Mouse (Mus musculus) gastrocnemius, adult 2 months (tissue): ENCODE results near the gene Ddt. TPM values are rescaled to one million over a fixed set of nuclear protein-coding genes. Genes with fewer than 3 reads are reported as not detected.
A peak's percentile ranks its signal among the peaks of the same experiment; 100 is the strongest.

Experiments used
- DNase-seq: peaks from one replicate; pipeline ENCODE4 v3.0.0; 2022
- H3K27ac ChIP-seq: fragments of 200-600 bp; 2 replicates; pipeline ENCODE4 v1.8.1; 2022; ENCODE audit warnings: mild to moderate bottlenecking
- H3K4me3 ChIP-seq: fragments of 200-600 bp; 2 replicates; pipeline ENCODE4 v1.8.1; 2022; ENCODE audit warnings: mild to moderate bottlenecking, moderate library complexity
- CTCF ChIP-seq: fragments of 200-600 bp; IDR thresholded peaks from 2 replicates; pipeline ENCODE4 v1.8.1; 2022; ENCODE audit warnings: antibody characterized with exemption, mild to moderate bottlenecking, moderate library complexity
- intact Hi-C: fragments of 180-260 bp; cut with DNase I; formaldehyde crosslinking; loops from one replicate; pipeline ENCODE4 v1.15.1; 2025
- total RNA-seq, 2 experiments: library from RNA; stranded (reverse); gene quantifications; 2 replicates each; pipeline ENCODE4 v1.2.3; 2021

The Ddt gene
- total RNA-seq, 2 experiments from 2014 or later: 32.5 to 55.0 TPM

GRCm38 (mm10) chr10:75763682-75764518 is 9.3 kb downstream of the Ddt start, which contains the start of gene Cabin1:
Cabin1 (minus strand) TSS chr10:75764341.
- DNase-seq: peak; percentile 98
- TF ChIP-seq CTCF: no peak
- H3K27ac ChIP-seq: peak within 1 kb of the TSS; percentile 90
- intact Hi-C loops: loop anchor here (2.0 to 5.0 kb wide), 2 partner anchors 19 to 188 kb away; partner anchors contain the start of gene Gm5134
- peak within 1 kb of the TSS; percentile 80 for H3K4me3 ChIP-seq

GRCm38 (mm10) chr10:75762413-75762812 is 10.8 kb downstream of the Ddt start:
- Histone ChIP-seq H3K4me3 (no peak overlapping the region), H3K27ac (no peak overlapping the region)
- intact Hi-C loops: loop anchor here (5.0 kb wide), 1 partner anchor 190 kb away; the partner anchor contains the start of gene Gm5134
- no peak for TF ChIP-seq CTCF
- DNase-seq: no peak

DNA sequence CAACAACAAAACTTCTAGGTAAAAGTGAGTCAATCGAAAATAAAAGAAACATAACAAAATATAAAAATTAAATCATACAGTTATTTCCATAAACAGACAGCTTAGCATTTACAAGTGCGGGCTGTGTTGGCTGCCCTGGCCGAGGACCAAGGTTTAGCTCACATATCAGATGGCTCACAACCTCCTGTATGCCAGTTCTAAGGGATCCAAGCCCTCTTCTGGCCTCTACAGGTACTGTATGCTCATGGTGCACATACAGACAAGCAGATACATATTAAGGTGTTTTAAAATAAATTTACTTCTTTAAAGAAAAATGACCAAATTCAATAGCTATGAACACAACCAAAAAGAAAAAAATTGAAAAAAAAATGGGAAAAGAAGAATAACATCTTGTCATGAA is 12.9 kb downstream of the Ddt start:
- DNase-seq: no peak
- TF ChIP-seq CTCF: peak; percentile 11; the same call in 1 of the 2 replicates
- intact Hi-C loops: loop anchor here (5.0 kb wide), 1 partner anchor 192 kb away; the partner anchor contains the start of gene Gm5134
- Histone ChIP-seq H3K4me3 (no peak overlapping the region), H3K27ac (no peak overlapping the region)

- Histone ChIP-seq H3K4me3 (no peak overlapping the region), H3K27ac (no peak overlapping the region)
- TF ChIP-seq CTCF: no peak
- no peak for DNase-seq
- intact Hi-C loops: no loop called here
These were observed 16.5 kb downstream of the Ddt start for GRCm38 (mm10) chr10:75756719-75757118.

- Histone ChIP-seq H3K27ac (no peak overlapping the region), H3K4me3 (no peak overlapping the region)
- intact Hi-C loops: loop anchor here (1.0 to 5.0 kb wide), 3 partner anchors 21 to 208 kb away; partner anchors contain the start of genes Cabin1 and Gm5134
- peak; percentile 85 for DNase-seq
- TF ChIP-seq CTCF: peak; percentile 99; the same call in 1 of the 2 replicates
These were observed 29.2 kb downstream of the Ddt start for GRCm38 (mm10) chr10:75744017-75744416.

- Histone ChIP-seq H3K27ac (no peak overlapping the region), H3K4me3 (no peak overlapping the region)
- intact Hi-C loops: loop anchor here (5.0 kb wide), 1 partner anchor 209 kb away; the partner anchor contains the start of gene Gm5134
- no peak for TF ChIP-seq CTCF
- no peak for DNase-seq
These were observed 29.8 kb downstream of the Ddt start for GRCm38 (mm10) chr10:75743369-75743768.

DNA sequence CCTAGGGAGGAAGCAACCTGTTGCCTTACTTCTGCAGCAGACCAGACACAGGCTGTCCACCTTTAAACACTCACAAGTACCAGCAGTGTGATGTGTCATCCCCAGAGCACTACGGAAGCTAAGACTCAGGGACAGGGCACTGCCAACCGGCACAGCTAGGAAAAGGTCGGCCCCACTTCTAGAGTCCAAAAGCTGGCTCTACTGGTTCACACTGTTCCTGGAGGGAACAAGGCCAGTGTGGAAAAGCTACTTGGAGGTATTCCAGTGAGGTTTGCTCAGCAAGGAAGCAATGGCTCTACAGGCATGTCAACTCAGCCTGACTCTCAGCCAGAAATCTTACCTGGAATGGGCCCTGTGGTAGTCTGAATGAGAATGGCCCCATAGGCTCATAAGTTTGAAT is 32.3 kb downstream of the Ddt start:
- Histone ChIP-seq H3K27ac (peak overlapping the region; percentile 74), H3K4me3 (no peak overlapping the region)
- no peak for TF ChIP-seq CTCF
- peak; percentile 57 for DNase-seq
- intact Hi-C loops: loop anchor here (5.0 kb wide), 1 partner anchor 211 kb away; the partner anchor contains the start of gene Gm5134

GRCm38 (mm10) chr10:75725449-75725848 is 47.8 kb downstream of the Ddt start:
- H3K4me3 ChIP-seq: no peak overlapping the region
- no peak for DNase-seq
- H3K27ac ChIP-seq: no peak overlapping the region
- TF ChIP-seq CTCF: no peak
- intact Hi-C loops: no loop called here

Other genes with a start within 250 kb of the Ddt start
- under 1 TPM; 0.11 to 0.15 TPM for gene Lrrc75b, start 213.1 kb downstream of the Ddt start, total RNA-seq
- not detected for gene Ggt1, start 211.8 kb downstream of the Ddt start, total RNA-seq
- gene Ggt5, start 184.1 kb downstream of the Ddt start, total RNA-seq: 1 to 10 TPM; 2.9 to 4.6 TPM
- gene Susd2, start 129.4 kb downstream of the Ddt start, total RNA-seq: 1 to 10 TPM; 1.0 to 2.4 TPM
- 10 to 100 TPM in 1 of 2 experiments, 1 to 10 TPM in 1; 8.4 to 11.0 TPM for gene Cabin1, start 9.1 kb downstream of the Ddt start, total RNA-seq
- gene Gm20441, start 7.5 kb upstream of the Ddt start, total RNA-seq: not detected
- gene Gstt3, start 8.0 kb upstream of the Ddt start, total RNA-seq: 1 to 10 TPM; 2.6 to 3.2 TPM
- gene Gstt1, start 25.2 kb upstream of the Ddt start, total RNA-seq: 1 to 10 TPM; 4.5 to 5.7 TPM
- not detected for gene Gstt4, start 49.1 kb upstream of the Ddt start, total RNA-seq
- 1 to 10 TPM; 2.3 to 4.2 TPM for gene Gstt2, start 64.0 kb upstream of the Ddt start, total RNA-seq
- 100 to 1,000 TPM; 147 to 168 TPM for gene Mif, start 86.8 kb upstream of the Ddt start, total RNA-seq
- gene Derl3, start 120.0 kb upstream of the Ddt start, total RNA-seq: under 1 TPM in 1 of 2 experiments, not detected in 1; 0.45 TPM
- gene Smarcb1, start 148.2 kb upstream of the Ddt start, total RNA-seq: 10 to 100 TPM; 13.0 to 17.7 TPM
- 1,000 to 10,000 TPM; 1,469 to 1,586 TPM for gene Chchd10, start 159.7 kb upstream of the Ddt start, total RNA-seq
- gene Mmp11, start 163.1 kb upstream of the Ddt start, total RNA-seq: 1 to 10 TPM; 2.5 to 2.8 TPM
- not detected for gene Gm867, start 167.3 kb upstream of the Ddt start, total RNA-seq
- gene Vpreb3, start 169.6 kb upstream of the Ddt start, total RNA-seq: not detected
- gene Gm5134, start 181.1 kb upstream of the Ddt start, total RNA-seq: not detected